Mouse (Mus musculus): ENCODE results near the gene Hemk1. TPM values are rescaled to one million over a fixed set of nuclear protein-coding genes. Genes with fewer than 3 reads are reported as not detected.

Hemk1 gene
- total RNA-seq, 2 experiments from 2014 or later, result 18.6 to 21.5 TPM

DNA sequence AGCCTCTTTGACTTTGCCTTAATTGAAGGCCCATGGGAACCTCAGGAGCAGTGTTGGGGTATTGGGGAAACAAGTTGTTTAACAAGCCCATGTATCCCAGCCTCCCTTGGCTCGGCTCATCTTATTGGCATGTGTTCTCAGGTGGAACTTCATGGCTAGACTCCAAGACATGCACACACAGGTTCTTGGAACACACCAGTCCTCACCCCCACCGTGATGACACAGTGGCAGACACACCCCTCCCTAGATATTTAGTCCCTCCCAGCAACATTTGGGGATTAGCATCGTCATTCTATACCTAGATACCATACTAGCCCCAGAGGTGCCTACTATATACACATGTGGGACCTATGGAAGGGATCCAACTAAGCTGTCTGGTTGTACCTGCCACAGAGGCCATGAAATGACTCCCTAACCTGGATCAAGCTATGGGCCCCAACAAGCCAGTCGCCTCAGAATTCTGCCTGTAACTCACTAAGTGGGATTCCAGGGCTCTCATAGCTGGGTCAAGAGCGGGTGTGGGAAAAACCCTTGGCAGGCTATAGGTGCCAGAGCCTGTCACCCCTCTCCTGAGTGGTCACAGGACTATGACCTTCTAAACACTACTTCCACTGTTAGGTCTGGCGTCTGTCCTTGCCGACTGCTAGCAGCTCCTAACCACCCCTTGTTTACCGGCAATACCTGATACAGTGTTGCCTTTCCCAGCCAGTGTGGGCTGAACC lies 39.9 kb downstream of the Hemk1 start:
- no peak for DNase-seq (ENCODE audit: extremely low spot score in 1 of 2, low spot score in 2 of 2)
- intact Hi-C loops (cut with DNase I), result loop anchor here (10.0 kb wide), 1 partner anchor 613 kb away; the partner anchor contains the start of gene Tex264
- Histone ChIP-seq H3K27ac (no peak overlapping the region), H3K4me3 (no peak overlapping the region)
- no peak for TF ChIP-seq CTCF (IDR thresholded peaks at IDR 0.05)

GRCm38 (mm10) chr9:107297658-107298057 lies 40.5 kb downstream of the Hemk1 start:
- Histone ChIP-seq H3K4me3 (no peak overlapping the region; the same call in 1 of the 2 replicates), H3K27ac (no peak overlapping the region)
- TF ChIP-seq CTCF (IDR thresholded peaks at IDR 0.05), result no peak
- intact Hi-C loops (cut with DNase I), result loop anchor here (10.0 kb wide), 1 partner anchor 613 kb away; the partner anchor contains the start of gene Tex264
- no peak for DNase-seq (ENCODE audit: extremely low spot score in 1 of 2, low spot score in 2 of 2)

DNA sequence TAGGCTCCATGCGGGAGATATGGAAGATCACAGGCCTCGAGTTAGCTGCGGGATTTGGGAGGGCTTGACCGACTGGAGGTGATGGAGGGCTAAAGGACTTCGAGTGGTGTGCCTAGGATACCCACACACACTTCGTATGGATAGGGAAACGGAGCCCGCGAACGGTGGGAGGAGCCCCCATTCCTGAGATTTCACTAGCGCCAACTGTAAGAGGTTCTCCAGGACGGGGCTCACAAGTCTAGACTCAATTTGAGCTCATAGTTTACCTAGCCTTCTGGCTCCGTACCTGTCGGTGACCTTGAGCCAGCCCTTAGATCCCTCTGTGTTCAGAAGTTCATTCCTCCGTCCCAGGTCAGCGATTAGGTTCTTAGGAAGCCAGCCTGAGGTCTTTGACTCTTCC lies 41.1 kb downstream of the Hemk1 start:
- Histone ChIP-seq H3K4me3 (peak overlapping the region; percentile 77), H3K27ac (peak overlapping the region; percentile 77)
- DNase-seq (ENCODE audit: extremely low spot score in 1 of 2, low spot score in 2 of 2), result no peak
- intact Hi-C loops (cut with DNase I), result loop anchor here (10.0 kb wide), 1 partner anchor 612 kb away; the partner anchor contains the start of gene Tex264
- no peak for TF ChIP-seq CTCF (IDR thresholded peaks at IDR 0.05)

DNA sequence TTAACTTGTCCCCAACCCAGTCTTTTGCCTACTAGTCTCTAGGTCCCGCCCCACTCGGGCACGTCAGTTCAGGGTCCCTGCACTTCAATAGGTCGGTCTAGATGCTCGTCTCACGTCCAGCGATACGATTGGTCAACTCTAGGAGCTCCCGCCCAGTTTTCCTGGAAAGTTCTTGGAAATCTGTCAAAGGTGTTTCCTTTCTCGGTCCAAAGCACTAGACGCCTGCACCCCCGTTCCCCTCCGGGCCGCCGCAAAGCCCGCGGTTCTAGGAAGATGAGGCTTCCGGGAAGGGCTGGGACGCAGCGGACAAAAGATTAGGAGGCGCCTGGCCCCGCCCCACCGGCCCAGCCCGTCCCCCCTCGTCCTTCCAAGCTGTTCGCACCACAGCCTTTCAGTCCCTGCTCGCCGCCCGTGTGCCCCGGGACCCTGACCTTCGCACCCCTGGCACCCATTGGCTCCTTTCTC lies 41.6 kb downstream of the Hemk1 start:
- intact Hi-C loops (cut with DNase I), result loop anchor here (10.0 kb wide), 1 partner anchor 612 kb away; the partner anchor contains the start of gene Tex264
- Histone ChIP-seq H3K4me3 (peak overlapping the region; percentile 77), H3K27ac (peak overlapping the region; percentile 77)
- no peak for TF ChIP-seq CTCF (IDR thresholded peaks at IDR 0.05)
- peak; percentile 88 to 91 for DNase-seq (ENCODE audit: extremely low spot score in 1 of 2, low spot score in 2 of 2)

GRCm38 (mm10) chr9:107296041-107296440 lies 42.1 kb downstream of the Hemk1 start:
- peak overlapping the region; percentile 77 for H3K4me3 ChIP-seq
- 0 out of 2 replicates have a peak overlapping the region, but pooled peaks have one; percentile 15 for H3K27ac ChIP-seq
- DNase-seq (ENCODE audit: extremely low spot score in 1 of 2, low spot score in 2 of 2), result no peak
- no peak for TF ChIP-seq CTCF (IDR thresholded peaks at IDR 0.05)
- intact Hi-C loops (cut with DNase I), result loop anchor here (10.0 kb wide), 1 partner anchor 611 kb away; the partner anchor contains the start of gene Tex264

DNA sequence AAGGTAGTCTGAATTCAATTTTAAA lies 42.3 kb downstream of the Hemk1 start, which contains the start of gene Cish:
Gene Cish, plus strand, starts transcription at position 11 of the 25 bp plus-strand sequence.
- no peak for TF ChIP-seq CTCF (IDR thresholded peaks at IDR 0.05)
- Histone ChIP-seq H3K27ac (peak within 1 kb of the TSS; percentile 77), H3K4me3 (peak within 1 kb of the TSS; percentile 77)
- no peak for DNase-seq (ENCODE audit: extremely low spot score in 1 of 2, low spot score in 2 of 2)
- intact Hi-C loops (cut with DNase I), result loop anchor here (10.0 kb wide), 1 partner anchor 611 kb away; the partner anchor contains the start of gene Tex264

GRCm38 (mm10) chr9:107295616-107296015 lies 42.5 kb downstream of the Hemk1 start:
- TF ChIP-seq CTCF (IDR thresholded peaks at IDR 0.05), result no peak
- H3K27ac ChIP-seq, result 0 out of 2 replicates have a peak overlapping the region, but pooled peaks have one; percentile 15
- intact Hi-C loops (cut with DNase I), result loop anchor here (10.0 kb wide), 1 partner anchor 611 kb away; the partner anchor contains the start of gene Tex264
- DNase-seq (ENCODE audit: extremely low spot score in 1 of 2, low spot score in 2 of 2), result peak in 1 of 2 experiments; percentile 32
- H3K4me3 ChIP-seq, result no peak overlapping the region

DNA sequence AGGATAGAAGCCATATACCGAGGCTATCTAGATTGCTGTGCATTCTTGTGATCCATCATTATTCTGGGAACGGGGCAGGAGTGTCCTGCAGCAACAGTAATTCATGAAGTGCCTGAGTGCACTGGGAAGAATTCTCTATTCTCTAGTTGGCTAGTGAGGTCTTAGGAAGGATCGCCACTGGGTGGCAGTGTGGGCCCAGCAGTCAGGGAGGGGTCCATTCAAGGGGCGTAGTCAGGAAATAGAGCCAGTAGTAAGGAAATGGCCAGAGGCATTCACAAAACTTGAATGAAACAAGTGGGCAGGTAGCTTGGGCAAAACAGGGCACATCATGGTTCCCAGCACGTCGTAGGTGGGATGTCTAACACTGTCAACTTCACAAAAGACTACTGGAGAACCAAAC lies 43.9 kb downstream of the Hemk1 start:
- TF ChIP-seq CTCF (IDR thresholded peaks at IDR 0.05), result peak; percentile 86
- H3K27ac ChIP-seq, result no peak overlapping the region
- intact Hi-C loops (cut with DNase I), result loop anchor here (1.0 to 10.0 kb wide), 6 partner anchors 42 to 609 kb away; partner anchors contain the start of genes Rbm15b and Tex264
- DNase-seq (ENCODE audit: extremely low spot score in 1 of 2, low spot score in 2 of 2), result peak; percentile 65 to 82
- no peak overlapping the region for H3K4me3 ChIP-seq

DNA sequence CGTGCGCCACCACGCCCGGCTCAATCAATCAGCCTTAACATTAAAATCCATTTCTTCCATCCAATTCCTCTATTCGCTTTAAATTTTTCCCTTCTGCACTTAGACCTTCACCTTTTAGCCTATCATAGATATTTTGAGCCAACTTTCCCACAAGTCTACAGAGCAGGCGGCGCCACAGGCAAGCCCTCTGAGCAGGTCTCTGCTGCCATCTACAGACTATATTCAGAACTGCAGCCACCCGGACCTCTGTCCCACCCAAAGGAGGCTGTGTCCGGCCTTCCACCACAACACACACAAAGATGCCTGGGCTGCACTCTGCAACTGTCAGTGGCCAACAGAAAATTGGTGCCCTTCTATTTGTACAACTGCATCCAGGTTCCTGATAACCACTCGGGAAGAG lies 47.3 kb downstream of the Hemk1 start:
- Histone ChIP-seq H3K4me3 (no peak overlapping the region), H3K27ac (no peak overlapping the region)
- DNase-seq (ENCODE audit: extremely low spot score in 1 of 2, low spot score in 2 of 2), result peak; percentile 75 to 88
- intact Hi-C loops (cut with DNase I), result loop anchor here (2.0 to 10.0 kb wide), 8 partner anchors 44 to 606 kb away; partner anchors contain the start of genes Rbm15b and Tex264
- TF ChIP-seq CTCF (IDR thresholded peaks at IDR 0.05), result peak; percentile 100

DNA sequence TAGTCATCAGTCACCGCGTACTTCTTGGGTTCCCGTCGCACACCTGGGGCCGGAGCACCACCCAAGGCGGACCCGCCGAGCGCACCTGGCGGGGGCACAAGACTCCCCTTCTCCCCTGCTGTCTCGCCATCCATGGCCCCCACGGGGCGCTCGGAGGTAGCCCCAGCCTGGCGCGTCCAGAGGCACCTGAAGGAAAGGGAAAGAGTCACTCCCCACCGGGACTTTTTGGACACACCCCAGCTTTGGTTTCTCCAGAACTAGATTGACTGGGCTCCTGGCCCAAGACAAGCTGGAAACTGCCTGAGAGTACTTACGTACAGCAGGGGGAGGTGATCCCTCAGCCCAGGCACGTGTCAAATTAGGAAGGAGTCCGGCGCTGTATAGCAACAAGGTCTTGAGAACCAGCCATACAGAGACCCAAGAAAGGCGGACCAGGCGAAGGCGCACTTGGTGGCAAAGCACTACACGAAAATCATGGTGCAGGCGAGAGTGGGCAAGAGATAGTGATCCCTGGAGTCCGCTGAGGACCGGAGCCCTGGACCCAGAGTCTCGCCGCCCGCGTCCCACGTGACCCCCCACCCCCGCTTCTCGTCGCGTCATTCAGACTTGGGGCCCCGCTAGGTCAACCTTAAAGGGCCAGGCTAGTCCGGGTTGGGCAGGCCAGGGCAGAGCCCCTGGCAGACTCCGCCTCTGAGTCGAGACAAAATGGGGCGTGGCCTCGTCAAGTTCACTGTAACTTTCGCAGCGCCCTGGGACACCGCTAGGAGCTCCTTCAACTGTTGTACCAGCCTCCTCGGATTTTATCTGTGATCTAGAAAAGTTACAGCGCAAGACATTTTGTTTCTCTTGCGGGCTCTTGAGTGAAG lies 48.7 kb downstream of the Hemk1 start, which contains the start of gene Mapkapk3:
Gene Mapkapk3, minus strand, starts transcription at position 667 of the 866 bp plus-strand sequence.
- Histone ChIP-seq H3K4me3 (peak within 1 kb of the TSS; percentile 51), H3K27ac (no peak within 1 kb of the TSS)
- DNase-seq (ENCODE audit: extremely low spot score in 1 of 2, low spot score in 2 of 2), result peak; percentile 36 to 60
- intact Hi-C loops (cut with DNase I), result loop anchor here (2.0 to 10.0 kb wide), 8 partner anchors 43 to 605 kb away; partner anchors contain the start of genes Rbm15b and Tex264
- TF ChIP-seq CTCF (IDR thresholded peaks at IDR 0.05), result peak; percentile 39

DNA sequence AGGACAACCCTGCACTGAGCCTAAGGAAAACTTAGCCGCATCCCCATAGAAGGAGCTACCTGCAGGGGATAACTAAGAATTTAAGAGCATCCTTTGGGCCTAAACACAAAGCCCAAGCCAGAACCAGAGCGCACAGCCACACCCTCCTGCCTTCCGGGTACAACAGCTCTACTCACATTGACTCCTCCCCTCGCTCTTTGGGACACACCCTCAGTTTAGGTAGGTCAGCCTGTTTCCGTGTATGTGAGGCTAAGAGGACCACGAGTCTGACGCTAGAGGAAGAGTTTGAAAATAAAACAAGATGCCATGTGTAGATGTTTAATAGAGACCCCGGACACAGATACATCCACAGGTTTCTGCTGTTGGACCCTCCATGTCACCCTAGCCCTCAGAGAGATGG lies 49.4 kb downstream of the Hemk1 start:
- no peak overlapping the region for H3K4me3 ChIP-seq
- intact Hi-C loops (cut with DNase I), result no loop called here
- DNase-seq (ENCODE audit: extremely low spot score in 1 of 2, low spot score in 2 of 2), result no peak
- H3K27ac ChIP-seq, result no peak overlapping the region
- no peak for TF ChIP-seq CTCF (IDR thresholded peaks at IDR 0.05)

All from left cerebral cortex, adult 2 months (tissue).